Mouse (Mus musculus) liver, adult 2 months (tissue): ENCODE results near the gene Ms4a6c.

Source experiments
- CTCF ChIP-seq: fragments of 200-500 bp; IDR thresholded peaks from 2 replicates; pipeline ENCODE4 v1.5.1; 2011; ENCODE audit warnings: low read depth, low read length, control low read depth
- POLR2A ChIP-seq: fragments of 200-500 bp; IDR thresholded peaks from 2 replicates; pipeline ENCODE4 v1.6.1; 2011; ENCODE audit warnings: low read length, control low read depth; ENCODE audit not compliant: insufficient read depth; ENCODE audit errors: extremely low read depth

DNA sequence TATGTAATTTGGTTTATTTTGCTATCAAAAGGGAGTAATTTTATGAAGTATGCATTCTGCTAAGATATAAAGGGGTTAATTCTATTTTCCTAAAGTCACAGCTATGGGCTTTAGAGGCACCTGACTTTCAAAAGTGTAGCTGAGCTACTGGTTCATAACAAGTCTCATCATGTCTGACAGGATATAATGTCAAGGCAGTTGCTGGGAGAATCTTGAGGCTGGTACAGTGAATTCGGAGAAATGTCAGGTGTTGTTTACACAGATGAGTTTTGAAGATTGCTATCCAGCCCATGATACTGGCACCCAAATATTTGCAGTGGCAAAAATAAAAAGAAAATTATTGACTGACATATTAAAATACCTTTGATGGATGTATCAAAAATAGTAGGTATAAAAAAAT lies 35.7 kb downstream of the Ms4a6c start:
- TF ChIP-seq CTCF (no peak), POLR2A (no peak)
